Mouse (Mus musculus) intestine, embryonic 15.5 days (tissue): ENCODE measurements around the gene Mlycd. TPM values are rescaled to one million over a fixed set of nuclear protein-coding genes. Genes with fewer than 3 reads are reported as not detected.

Experiments used
- ATAC-seq: fragments of 200-750 bp; cut with Nextera tagmentation; 2 replicates; pipeline ENCODE4 v1.8.0; 2017; ENCODE audit warnings: moderate TSS enrichment, moderate library complexity
- H3K27ac ChIP-seq: fragments of 300-500 bp; sonication (generic); 2 replicates; pipeline ENCODE4 v1.5.1; 2015; ENCODE audit warnings: mild to moderate bottlenecking, inconsistent platforms
- H3K27me3 ChIP-seq: fragments of 300-500 bp; sonication (generic); replicated peaks from 2 replicates; pipeline ENCODE4 v1.6.1; 2015; ENCODE audit warnings: inconsistent platforms
- H3K36me3 ChIP-seq: fragments of 300-500 bp; sonication (generic); 2 replicates; pipeline ENCODE4 v1.6.1; 2015; ENCODE audit warnings: inconsistent platforms
- H3K4me1 ChIP-seq: fragments of 300-500 bp; sonication (generic); replicated peaks from 2 replicates; pipeline ENCODE4 v1.6.1; 2015; ENCODE audit warnings: inconsistent platforms
- H3K4me2 ChIP-seq: fragments of 300-500 bp; sonication (generic); replicated peaks from 2 replicates; pipeline ENCODE4 v1.6.1; 2015; ENCODE audit warnings: mild to moderate bottlenecking, inconsistent platforms
- H3K4me3 ChIP-seq: fragments of 300-500 bp; sonication (generic); replicated peaks from 2 replicates; pipeline ENCODE4 v1.5.1; 2015; ENCODE audit warnings: inconsistent platforms
- H3K9ac ChIP-seq: fragments of 300-500 bp; sonication (generic); 2 replicates; pipeline ENCODE4 v1.6.1; 2015; ENCODE audit warnings: inconsistent platforms
- H3K9me3 ChIP-seq: fragments of 300-500 bp; sonication (generic); 2 replicates; pipeline ENCODE4 v1.6.1; 2016; ENCODE audit warnings: inconsistent platforms
- WGBS: fragments of 180-500 bp; shearing (Covaris S2); methylation state at CpG from one replicate; pipeline ENCODE4 v1.1.7; 2015; 5-methylcytosine and 5-hydroxymethylcytosine counted together
- polyA plus RNA-seq: library from polyadenylated mRNA; unstranded; fragments of >200 nt; fragmentation: Nextera tagmentation; extraction: Ambion mirVana; gene quantifications from 2 replicates; pipeline ENCODE4 v1.2.1, GENCODE M21; 2015

Mlycd gene
- polyA plus RNA-seq, 1 experiment from 2014 or later = 19.2 TPM

DNA sequence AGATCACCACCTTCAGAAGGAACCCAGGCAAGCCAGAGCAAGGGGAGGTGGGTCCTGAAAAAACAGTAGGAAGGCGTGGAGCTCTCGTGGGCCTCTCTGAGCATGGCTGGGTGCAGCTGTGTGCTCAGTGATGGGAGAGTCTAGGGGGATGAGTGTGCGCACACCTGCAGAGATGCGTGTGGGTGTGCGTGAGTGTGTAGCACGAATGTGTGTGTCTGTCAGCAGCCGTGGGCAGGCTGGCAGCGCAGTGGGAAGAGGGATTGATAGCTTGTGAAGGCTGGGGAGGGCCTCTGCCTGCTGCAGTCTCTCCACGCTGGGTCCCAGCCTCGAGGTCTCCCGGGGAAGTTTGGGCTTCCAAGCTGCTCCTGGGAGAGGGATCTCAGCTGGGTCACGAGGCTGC is 54.9 kb downstream of the Mlycd start:
- Histone ChIP-seq H3K27ac (no peak overlapping the region), H3K9me3 (no peaks in the 10 kb centered on the region), H3K27me3 (peaks cover 21% of the 10 kb centered on the region), H3K4me1 (peaks cover 9% of the 10 kb centered on the region), H3K9ac (no peak overlapping the region), H3K4me2 (no peak overlapping the region), H3K4me3 (no peak overlapping the region), H3K36me3 (no peaks in the 10 kb centered on the region)
- 77% methylated on average over 12 of the region's 12 CpGs for WGBS
- ATAC-seq = no peak

- Histone ChIP-seq H3K4me3 (no peak overlapping the region), H3K9ac (no peak overlapping the region), H3K9me3 (no peaks in the 10 kb centered on the region), H3K4me2 (no peak overlapping the region), H3K27ac (no peak overlapping the region), H3K36me3 (no peaks in the 10 kb centered on the region), H3K27me3 (peaks cover 21% of the 10 kb centered on the region), H3K4me1 (peaks cover 6% of the 10 kb centered on the region)
- ATAC-seq = no peak
- 89% methylated on average over 4 of the region's 4 CpGs for WGBS
These were observed 56.5 kb downstream of the Mlycd start for GRCm38 (mm10) chr8:119451131-119451530.

DNA sequence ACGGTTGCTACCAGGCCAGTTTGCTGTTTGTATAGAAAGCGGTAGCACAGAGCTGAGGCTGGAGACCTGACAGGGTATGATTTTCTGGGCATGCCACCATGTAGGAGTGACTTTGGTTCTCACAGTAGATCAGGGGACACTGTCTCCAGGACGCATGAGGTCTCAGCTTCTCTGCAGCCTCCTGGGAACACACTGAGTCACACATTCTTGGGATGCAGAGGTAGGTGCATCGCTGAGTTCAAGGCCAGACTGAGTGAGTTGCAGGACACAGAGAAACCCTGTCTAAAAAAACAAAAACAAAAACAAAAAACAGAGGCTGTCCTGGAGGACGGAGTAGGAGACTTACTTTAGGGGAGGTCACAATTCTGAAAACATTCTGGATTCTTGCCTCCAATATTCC is 58.2 kb downstream of the Mlycd start:
- peaks cover 11% of the 10 kb centered on the region for H3K27me3 ChIP-seq
- no peak overlapping the region for H3K4me2 ChIP-seq
- H3K27ac ChIP-seq = no peak overlapping the region
- no peak overlapping the region for H3K4me3 ChIP-seq
- no peak overlapping the region for H3K9ac ChIP-seq
- H3K9me3 ChIP-seq = no peaks in the 10 kb centered on the region
- H3K4me1 ChIP-seq = no peaks in the 10 kb centered on the region
- no peaks in the 10 kb centered on the region for H3K36me3 ChIP-seq
- 83% methylated on average over 5 of the region's 5 CpGs for WGBS
- ATAC-seq = no peak

DNA sequence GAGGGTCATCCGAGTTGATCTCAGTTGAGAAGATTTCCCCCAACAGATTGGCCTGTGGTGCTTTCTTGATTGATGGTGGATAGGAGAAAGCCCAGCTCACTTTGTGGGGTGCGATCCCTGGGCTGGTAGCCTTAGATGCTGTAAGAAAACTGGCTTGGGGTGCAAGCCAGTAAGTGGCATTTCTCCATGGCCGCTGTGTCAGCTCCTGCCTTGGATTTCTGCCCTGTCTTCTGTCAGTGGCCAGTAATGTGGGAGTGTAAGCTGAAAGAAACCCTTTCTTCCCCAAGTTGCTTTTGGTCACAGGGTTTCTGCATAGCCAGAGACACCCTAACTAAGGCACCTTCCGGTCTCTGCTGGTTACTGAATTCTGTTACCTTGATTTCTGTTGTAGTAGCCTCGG is 61.4 kb downstream of the Mlycd start:
- 78% methylated on average over 5 of the region's 5 CpGs for WGBS
- no peaks in the 10 kb centered on the region for H3K4me1 ChIP-seq
- no peaks in the 10 kb centered on the region for H3K9me3 ChIP-seq

DNA sequence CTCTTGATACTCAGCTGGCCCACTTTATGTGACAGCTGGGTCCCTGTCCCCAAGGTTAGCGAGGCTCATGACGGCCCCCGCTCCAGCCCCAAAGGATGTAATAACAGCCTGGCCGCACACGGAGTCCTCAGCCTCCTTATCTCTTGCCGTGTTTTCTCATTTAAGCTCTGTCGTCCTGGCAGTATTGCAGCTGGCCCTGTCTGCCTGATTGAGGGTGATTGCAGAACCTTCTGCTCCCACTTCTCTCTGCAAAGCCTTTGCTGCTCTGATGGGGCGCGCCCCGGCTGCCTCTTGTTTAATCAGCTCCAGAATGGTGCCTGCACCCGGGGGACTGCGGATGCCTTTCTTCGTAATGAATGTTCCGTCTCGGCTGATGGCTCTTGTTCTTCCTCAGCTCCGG is 65.0 kb downstream of the Mlycd start:
- Histone ChIP-seq H3K4me3 (no peak overlapping the region), H3K9me3 (no peaks in the 10 kb centered on the region), H3K27me3 (0 out of 2 replicates have a peak, but pooled peaks cover 4% of the 10 kb centered on the region), H3K9ac (no peak overlapping the region), H3K4me1 (peaks cover 3% of the 10 kb centered on the region; the same call in 1 of the 2 replicates), H3K36me3 (no peaks in the 10 kb centered on the region), H3K27ac (no peak overlapping the region), H3K4me2 (peak overlapping the region; percentile 23)
- no peak for ATAC-seq
- 27% methylated on average over 16 of the region's 16 CpGs for WGBS

More for the DNA sequence above, 61.4 kb downstream of the Mlycd start:
- H3K27ac ChIP-seq = no peak overlapping the region
- H3K36me3 ChIP-seq = no peaks in the 10 kb centered on the region
- H3K9ac ChIP-seq = no peak overlapping the region
- no peaks in the 10 kb centered on the region for H3K27me3 ChIP-seq
- ATAC-seq = no peak
- no peak overlapping the region for H3K4me3 ChIP-seq
- H3K4me2 ChIP-seq = no peak overlapping the region

Other genes starting within 250 kb of the Mlycd start
- gene Hsbp1, start 50.4 kb upstream of the Mlycd start, polyA plus RNA-seq = 272 and 276 TPM in 2 replicates
- 3.8 and 5.7 TPM in 2 replicates for gene Osgin1, start 39.2 kb downstream of the Mlycd start, polyA plus RNA-seq
- gene Necab2, start 51.8 kb downstream of the Mlycd start, polyA plus RNA-seq = 1.9 TPM in 2 replicates
- 0.05 TPM in 1 of 2 replicates, not detected in the other for gene Slc38a8, start 106.8 kb downstream of the Mlycd start, polyA plus RNA-seq
- 83.6 and 88.8 TPM in 2 replicates for gene Mbtps1, start 163.9 kb downstream of the Mlycd start, polyA plus RNA-seq
- 28.8 and 32.6 TPM in 2 replicates for gene Hsdl1, start 180.3 kb downstream of the Mlycd start, polyA plus RNA-seq
- gene Dnaaf1, start 180.4 kb downstream of the Mlycd start, polyA plus RNA-seq = 1.4 and 2.1 TPM in 2 replicates
- 10.0 and 11.7 TPM in 2 replicates for gene Taf1c, start 210.3 kb downstream of the Mlycd start, polyA plus RNA-seq
- not detected in 2 replicates for gene Adad2, start 217.9 kb downstream of the Mlycd start, polyA plus RNA-seq
- 0.04 and 0.13 TPM in 2 replicates for gene Kcng4, start 240.8 kb downstream of the Mlycd start, polyA plus RNA-seq